Mouse (Mus musculus): Measurements from ENCODE around the gene Entpd5. TPM values are rescaled to one million over a fixed set of nuclear protein-coding genes. Genes with fewer than 3 reads are reported as not detected.
A peak's percentile ranks its signal among the peaks of the same experiment; 100 is the strongest.

Gene Entpd5
- polyA plus RNA-seq, 1 experiment = 25.0 TPM

GRCm38 (mm10) chr12:84442526-84442925 is 33.7 kb upstream of the Entpd5 start:
- TF ChIP-seq CTCF (IDR thresholded peaks at IDR 0.05; ENCODE audit: control insufficient read depth, insufficient read depth, low read length) = no peak
- no peak for TF ChIP-seq POLR2A (IDR thresholded peaks at IDR 0.05; ENCODE audit: borderline replicate concordance, control insufficient read depth, low read depth, low read length)
- no peak overlapping the region for H3K27ac ChIP-seq (ENCODE audit: control insufficient read depth, insufficient read depth, low read depth, low read length, poor library complexity)
- H3K4me3 ChIP-seq (replicated peaks; ENCODE audit: control insufficient read depth, low read depth, low read length) = no peak overlapping the region
- 83% methylated on average over 4 of the region's 4 CpGs for WGBS
- H3K4me1 ChIP-seq (ENCODE audit: control insufficient read depth, insufficient read depth, low read length) = no peaks in the 10 kb centered on the region

- WGBS = 40% methylated on average over 2 of the region's 2 CpGs
- TF ChIP-seq CTCF (IDR thresholded peaks at IDR 0.05; ENCODE audit: control insufficient read depth, insufficient read depth, low read length) (no peak), POLR2A (IDR thresholded peaks at IDR 0.05; ENCODE audit: borderline replicate concordance, control insufficient read depth, low read depth, low read length) (no peak)
- H3K4me3 ChIP-seq (replicated peaks; ENCODE audit: control insufficient read depth, low read depth, low read length) = no peak overlapping the region
- H3K27ac ChIP-seq (ENCODE audit: control insufficient read depth, insufficient read depth, low read depth, low read length, poor library complexity) = no peak overlapping the region
- H3K4me1 ChIP-seq (ENCODE audit: control insufficient read depth, insufficient read depth, low read length) = no peaks in the 10 kb centered on the region
These were observed 29.9 kb upstream of the Entpd5 start for GRCm38 (mm10) chr12:84438697-84439096.

- Histone ChIP-seq H3K4me3 (replicated peaks; ENCODE audit: control insufficient read depth, low read depth, low read length) (no peak overlapping the region), H3K27ac (ENCODE audit: control insufficient read depth, insufficient read depth, low read depth, low read length, poor library complexity) (no peak overlapping the region), H3K4me1 (ENCODE audit: control insufficient read depth, insufficient read depth, low read length) (no peaks in the 10 kb centered on the region)
- TF ChIP-seq POLR2A (IDR thresholded peaks at IDR 0.05; ENCODE audit: borderline replicate concordance, control insufficient read depth, low read depth, low read length) = no peak
- 84% methylated on average over 2 of the region's 2 CpGs for WGBS
These were observed 21.0 kb upstream of the Entpd5 start for GRCm38 (mm10) chr12:84429825-84430224.

- Histone ChIP-seq H3K4me3 (replicated peaks; ENCODE audit: control insufficient read depth, low read depth, low read length) (no peak overlapping the region), H3K4me1 (ENCODE audit: control insufficient read depth, insufficient read depth, low read length) (no peaks in the 10 kb centered on the region), H3K27ac (ENCODE audit: control insufficient read depth, insufficient read depth, low read depth, low read length, poor library complexity) (no peak overlapping the region)
- TF ChIP-seq POLR2A (IDR thresholded peaks at IDR 0.05; ENCODE audit: borderline replicate concordance, control insufficient read depth, low read depth, low read length) (no peak), CTCF (IDR thresholded peaks at IDR 0.05; ENCODE audit: control insufficient read depth, insufficient read depth, low read length) (no peak)
- 66% methylated on average over 3 of the region's 3 CpGs for WGBS
These were observed 15.2 kb upstream of the Entpd5 start for GRCm38 (mm10) chr12:84423990-84424389.

GRCm38 (mm10) chr12:84417605-84417922 is 8.7 kb upstream of the Entpd5 start:
- peak overlapping the region; percentile 70 for H3K4me3 ChIP-seq (replicated peaks; ENCODE audit: control insufficient read depth, low read depth, low read length)
- H3K4me1 ChIP-seq (ENCODE audit: control insufficient read depth, insufficient read depth, low read length) = peaks cover 3% of the 10 kb centered on the region; the same call in 1 of the 2 replicates
- TF ChIP-seq POLR2A (IDR thresholded peaks at IDR 0.05; ENCODE audit: borderline replicate concordance, control insufficient read depth, low read depth, low read length) = no peak
- no peak for TF ChIP-seq CTCF (IDR thresholded peaks at IDR 0.05; ENCODE audit: control insufficient read depth, insufficient read depth, low read length)
- H3K27ac ChIP-seq (ENCODE audit: control insufficient read depth, insufficient read depth, low read depth, low read length, poor library complexity) = peak overlapping the region; percentile 82
- 40% methylated on average over 18 of the region's 18 CpGs for WGBS

GRCm38 (mm10) chr12:84416834-84417604 is 8.2 kb upstream of the Entpd5 start, which contains the start of gene Rnf113a2:
TSS of gene Rnf113a2 (plus strand) at chr12:84417196.
- peaks cover 3% of the 10 kb centered on the region; the same call in 1 of the 2 replicates for H3K4me1 ChIP-seq (ENCODE audit: control insufficient read depth, insufficient read depth, low read length)
- H3K27ac ChIP-seq (ENCODE audit: control insufficient read depth, insufficient read depth, low read depth, low read length, poor library complexity) = peak within 1 kb of the TSS; percentile 82
- WGBS = 3% methylated on average over 50 of the region's 50 CpGs
- no peak for TF ChIP-seq CTCF (IDR thresholded peaks at IDR 0.05; ENCODE audit: control insufficient read depth, insufficient read depth, low read length)
- TF ChIP-seq POLR2A (IDR thresholded peaks at IDR 0.05; ENCODE audit: borderline replicate concordance, control insufficient read depth, low read depth, low read length) = peak; percentile 77; the same call in 1 of the 2 replicates
- peak within 1 kb of the TSS; percentile 70 for H3K4me3 ChIP-seq (replicated peaks; ENCODE audit: control insufficient read depth, low read depth, low read length)

- TF ChIP-seq CTCF (IDR thresholded peaks at IDR 0.05; ENCODE audit: control insufficient read depth, insufficient read depth, low read length) = no peak
- no peak for TF ChIP-seq POLR2A (IDR thresholded peaks at IDR 0.05; ENCODE audit: borderline replicate concordance, control insufficient read depth, low read depth, low read length)
- H3K4me1 ChIP-seq (ENCODE audit: control insufficient read depth, insufficient read depth, low read length) = no peaks in the 10 kb centered on the region; the same call in 1 of the 2 replicates
- whole genome bisulfite sequencing = under 1% methylated on average over 51 of the region's 52 CpGs
- H3K27ac ChIP-seq (ENCODE audit: control insufficient read depth, insufficient read depth, low read depth, low read length, poor library complexity) = peak overlapping the region; percentile 97
- H3K4me3 ChIP-seq (replicated peaks; ENCODE audit: control insufficient read depth, low read depth, low read length) = peak overlapping the region; percentile 93
These were observed 683 bp downstream of the Entpd5 start for GRCm38 (mm10) chr12:84407874-84408818.

GRCm38 (mm10) chr12:84407259-84407658 is 1.6 kb downstream of the Entpd5 start:
- WGBS = 58% methylated on average over 4 of the region's 4 CpGs
- Histone ChIP-seq H3K4me1 (ENCODE audit: control insufficient read depth, insufficient read depth, low read length) (no peaks in the 10 kb centered on the region; the same call in 1 of the 2 replicates), H3K4me3 (replicated peaks; ENCODE audit: control insufficient read depth, low read depth, low read length) (no peak overlapping the region), H3K27ac (ENCODE audit: control insufficient read depth, insufficient read depth, low read depth, low read length, poor library complexity) (no peak overlapping the region)
- TF ChIP-seq CTCF (IDR thresholded peaks at IDR 0.05; ENCODE audit: control insufficient read depth, insufficient read depth, low read length) (no peak), POLR2A (IDR thresholded peaks at IDR 0.05; ENCODE audit: borderline replicate concordance, control insufficient read depth, low read depth, low read length) (no peak)
